25 mouse cellular contexts compared by ENCODE assay signal in genomic region chr17:12851689-12852088, GRCm38 (mm10). TPM values are rescaled to one million over a fixed set of nuclear protein-coding genes. Genes with fewer than 3 reads are reported as not detected.
DNase-seq lines count a peak whose midpoint lies in the region; ATAC-seq lines count a peak whose summit lies in the region.
"Had no signal": no experiment of that assay in that cellular context is flagged by ENCODE, and none has a peak within 500 bp of the region (broad histone marks: within the 10 kb centered on the region; RNA-seq: fewer than 3 reads in every experiment).

No protein-coding gene starts in this region.

- ATAC-seq in monocyte, adult 5-6 weeks (replicated peaks; ENCODE audit: insufficient number of reproducible peaks, low FRiP score, low TSS enrichment, poor library complexity, severe bottlenecking): no peak
- ATAC-seq: intestine, embryonic 15.5 days had no signal

- H3K4me3 ChIP-seq in heart, embryonic 10.5 days: no peak overlapping the region
- H3K4me3 ChIP-seq: embryonic facial prominence, embryonic 13.5 days; hindbrain, embryonic 15.5 days; intestine, embryonic 15.5 days; kidney, embryonic 15.5 days; limb, embryonic 13.5 days; liver, embryonic 13.5 days; lung, embryonic 15.5 days; midbrain, embryonic 10.5 days; neural tube, embryonic 12.5 days had no signal

- WGBS in heart, embryonic 10.5 days: 73% methylated on average over 11 of the region's 11 CpGs

- H3K36me3 ChIP-seq in heart, embryonic 10.5 days: no peaks in the 10 kb centered on the region
- H3K36me3 ChIP-seq: embryonic facial prominence, embryonic 13.5 days; hindbrain, embryonic 15.5 days; intestine, embryonic 15.5 days; kidney, embryonic 15.5 days; limb, embryonic 13.5 days; liver, embryonic 13.5 days; lung, embryonic 15.5 days; midbrain, embryonic 10.5 days; neural tube, embryonic 12.5 days had no signal

- H3K27ac ChIP-seq in heart, embryonic 10.5 days: no peak overlapping the region
- H3K27ac ChIP-seq: embryonic facial prominence, embryonic 13.5 days; hindbrain, embryonic 15.5 days; intestine, embryonic 15.5 days; kidney, embryonic 15.5 days; limb, embryonic 13.5 days; liver, embryonic 13.5 days; lung, embryonic 15.5 days; midbrain, embryonic 10.5 days; neural tube, embryonic 12.5 days; stomach, postnatal 0 days had no signal

- H3K4me1 ChIP-seq in heart, embryonic 10.5 days: no peaks in the 10 kb centered on the region
- H3K4me1 ChIP-seq: hindbrain, embryonic 15.5 days; intestine, embryonic 15.5 days; liver, embryonic 13.5 days; midbrain, embryonic 10.5 days; neural tube, embryonic 12.5 days had no signal

- H3K9me3 ChIP-seq in heart, embryonic 10.5 days: no peaks in the 10 kb centered on the region
- H3K9me3 ChIP-seq: embryonic facial prominence, embryonic 13.5 days; hindbrain, embryonic 15.5 days; intestine, embryonic 15.5 days; kidney, embryonic 15.5 days; limb, embryonic 13.5 days; liver, embryonic 13.5 days; lung, embryonic 15.5 days; midbrain, embryonic 10.5 days; neural tube, embryonic 12.5 days had no signal

- DNase-seq in right cerebral cortex, adult 18-20 months: peak; percentile 53
- no peak for DNase-seq in right cerebral cortex, postnatal 4 days
- DNase-seq in layer of hippocampus, adult 18-20 months (ENCODE audit: low spot score in 2 of 2): peak; percentile 81 to 88
- DNase-seq in layer of hippocampus, postnatal 10 days (ENCODE audit: low spot score in 2 of 2): peak; percentile 55 to 63
- no peak for DNase-seq in heart, embryonic 10.5 days (ENCODE audit: low spot score)
- no peak for DNase-seq in kidney, postnatal 10 days
- DNase-seq: cerebellum, adult 9-10 months; gastrocnemius, postnatal 10 days; heart, adult 11 months; heart, postnatal 4 days; liver, embryonic 13.5 days; lung, postnatal 4 days had no signal

- no peaks in the 10 kb centered on the region for H3K27me3 ChIP-seq in heart, embryonic 10.5 days (ENCODE audit: insufficient read depth, poor library complexity, severe bottlenecking)
- H3K27me3 ChIP-seq: embryonic facial prominence, embryonic 13.5 days; hindbrain, embryonic 15.5 days; intestine, embryonic 15.5 days; kidney, embryonic 15.5 days; limb, embryonic 13.5 days; lung, embryonic 15.5 days; neural tube, embryonic 12.5 days had no signal

RNA-seq across cellular contexts. Expression of gene Mas1, which starts 16.3 kb away (rescaled TPM):
- 10 to 100 TPM; 60.6 to 71.7 TPM for total RNA-seq in layer of hippocampus, adult 18-20 months (2021)
- total RNA-seq in layer of hippocampus, postnatal 10 days (2021): 10 to 100 TPM; 31.6 to 34.5 TPM
- total RNA-seq in monocyte, adult 5-6 weeks (2017): not detected in 3 replicates
- polyA plus RNA-seq in heart, embryonic 10.5 days (2016; fragmentation: Nextera tagmentation; extraction: Ambion mirVana): 0.30 and 0.36 TPM in 2 replicates
- total RNA-seq: adrenal gland, adult 18-20 months had no signal
- polyA plus RNA-seq: hindbrain, embryonic 15.5 days; large intestine, adult 2 months; liver, embryonic 13.5 days had no signal

RNA-seq across cellular contexts. Expression of gene Mrgprh, which starts 24.1 kb away (rescaled TPM):
- total RNA-seq in layer of hippocampus, adult 18-20 months (2021): not detected
- total RNA-seq in layer of hippocampus, postnatal 10 days (2021): not detected
- not detected in 3 replicates for total RNA-seq in monocyte, adult 5-6 weeks (2017)
- polyA plus RNA-seq in heart, embryonic 10.5 days (2016; fragmentation: Nextera tagmentation; extraction: Ambion mirVana): 0.07 TPM in 1 of 2 replicates, not detected in the other
- polyA plus RNA-seq: embryonic facial prominence, embryonic 13.5 days; hindbrain, embryonic 15.5 days; intestine, embryonic 15.5 days; kidney, embryonic 15.5 days; liver, embryonic 13.5 days; lung, embryonic 15.5 days; midbrain, embryonic 10.5 days; neural tube, embryonic 12.5 days; stomach, postnatal 0 days; thymus, postnatal 0 days had no signal

RNA-seq across cellular contexts. Expression of gene Pnldc1, which starts 58.3 kb away (rescaled TPM):
- 1 to 10 TPM in 1 of 2 experiments, under 1 TPM in 1; 0.97 to 2.0 TPM for total RNA-seq in layer of hippocampus, adult 18-20 months (2021)
- total RNA-seq in layer of hippocampus, postnatal 10 days (2021): 1 to 10 TPM; 1.3 to 2.8 TPM
- 1.1 TPM in 1 of 3 replicates, not detected in the others for total RNA-seq in monocyte, adult 5-6 weeks (2017)
- polyA plus RNA-seq in heart, embryonic 10.5 days (2016; fragmentation: Nextera tagmentation; extraction: Ambion mirVana): 1.4 and 2.5 TPM in 2 replicates

Comparison
In these comparisons a context has a peak if more than half of its experiments do, and no peak if none do; other contexts are left out.
1. DNase-seq: peak in right cerebral cortex, adult 18-20 months (single experiment), layer of hippocampus, adult 18-20 months (2 of 2) and layer of hippocampus, postnatal 10 days (2 of 2); none in right cerebral cortex, postnatal 4 days (single experiment), heart, embryonic 10.5 days (single experiment) and kidney, postnatal 10 days (single experiment).
2. RNA of gene Mas1, which starts 16.3 kb away (total RNA-seq): 60.6 to 71.7 TPM in layer of hippocampus, adult 18-20 months and 31.6 to 34.5 TPM in layer of hippocampus, postnatal 10 days; not detected in monocyte, adult 5-6 weeks; every median in the first group is over 10 times any median in the second.